Mouse (Mus musculus) myocyte (in vitro differentiated cells): ENCODE data around the gene Bdkrb1. TPM values are rescaled to one million over a fixed set of nuclear protein-coding genes. Genes with fewer than 3 reads are reported as not detected.

ENCODE experiments used
- H3K27me3 ChIP-seq: one replicate; pipeline ENCODE4 v1.6.1; 2011; ENCODE audit not compliant: control insufficient read depth, insufficient read depth, insufficient read length
- H3K36me3 ChIP-seq: one replicate; pipeline ENCODE4 v1.6.1; 2011; ENCODE audit not compliant: control insufficient read depth, insufficient read depth
- H3K4me2 ChIP-seq: one replicate; pipeline ENCODE4 v1.6.1; 2011; ENCODE audit warnings: low read depth, control low read depth
- H3K4me3 ChIP-seq: one replicate; pipeline ENCODE4 v1.5.1; 2011; ENCODE audit warnings: mild to moderate bottlenecking, control low read depth, moderate library complexity
- H3K79me2 ChIP-seq: one replicate; pipeline ENCODE4 v1.6.1; 2011; ENCODE audit not compliant: control insufficient read depth, insufficient read depth
- H3ac ChIP-seq: one replicate; pipeline ENCODE4 v1.6.1; 2011; ENCODE audit not compliant: control insufficient read depth, insufficient read length
- CEBPB ChIP-seq: IDR thresholded peaks from 2 replicates; pipeline ENCODE4 v1.6.1; 2011; ENCODE audit warnings: mild to moderate bottlenecking, moderate library complexity; ENCODE audit not compliant: poor library complexity, insufficient read depth, severe bottlenecking
- E2F4 ChIP-seq: IDR thresholded peaks from one replicate; pipeline ENCODE4 v1.6.1; 2011; ENCODE audit warnings: mild to moderate bottlenecking, control low read depth, moderate library complexity; ENCODE audit not compliant: insufficient read depth
- MAX ChIP-seq: IDR thresholded peaks from one replicate; pipeline ENCODE4 v1.6.1; 2011; ENCODE audit warnings: low read depth, mild to moderate bottlenecking, control low read depth
- MYOD1 ChIP-seq, 3 experiments: IDR thresholded peaks; one replicate each; pipeline ENCODE4 v1.6.1; 2011; ENCODE audit warnings: control low read depth in 2 of 3, low read depth in 2 of 3, mild to moderate bottlenecking in 2 of 3, moderate library complexity in 1 of 3; ENCODE audit not compliant: insufficient read length in 2 of 3, control insufficient read depth in 1 of 3
- MYOG ChIP-seq, 3 experiments: IDR thresholded peaks; one replicate each; pipeline ENCODE4 v1.6.1; 2011; ENCODE audit warnings: control low read depth in 2 of 3, low read depth in 2 of 3, mild to moderate bottlenecking in 2 of 3; ENCODE audit not compliant: insufficient read length in 2 of 3, control insufficient read depth in 1 of 3, insufficient read depth in 1 of 3
- POLR2A ChIP-seq: IDR thresholded peaks from one replicate; pipeline ENCODE4 v1.6.1; 2011; ENCODE audit warnings: low read depth, mild to moderate bottlenecking, control low read depth, moderate library complexity; ENCODE audit not compliant: insufficient read length
- POLR2AphosphoS2 ChIP-seq: IDR thresholded peaks from one replicate; pipeline ENCODE4 v1.6.1; 2011; ENCODE audit warnings: low read depth, control low read depth; ENCODE audit not compliant: insufficient read length
- REST ChIP-seq: IDR thresholded peaks from one replicate; pipeline ENCODE4 v1.6.1; 2011; ENCODE audit warnings: mild to moderate bottlenecking, control low read depth, moderate library complexity; ENCODE audit not compliant: insufficient read depth, insufficient read length
- SRF ChIP-seq: IDR thresholded peaks from one replicate; pipeline ENCODE4 v1.6.1; 2011; ENCODE audit warnings: low read depth; ENCODE audit not compliant: control insufficient read depth, insufficient read length
- TCF12 ChIP-seq: IDR thresholded peaks from one replicate; pipeline ENCODE4 v1.6.1; 2011; ENCODE audit warnings: mild to moderate bottlenecking, control low read depth; ENCODE audit not compliant: poor library complexity, insufficient read depth, severe bottlenecking
- TCF3 ChIP-seq: IDR thresholded peaks from one replicate; pipeline ENCODE4 v1.6.1; 2011; ENCODE audit warnings: low read depth, control low read depth; ENCODE audit not compliant: insufficient read length
- USF1 ChIP-seq: IDR thresholded peaks from one replicate; pipeline ENCODE4 v1.6.1; 2011; ENCODE audit warnings: low read depth, mild to moderate bottlenecking, control low read depth, moderate library complexity
- polyA plus RNA-seq: library from polyadenylated mRNA; unstranded; fragments of >200 nt; fragmentation: generic; extraction: Trizol; gene quantifications from one replicate; pipeline ENCODE4 v1.2.1, GENCODE M21; 2012; ENCODE audit warnings: missing spikeins

Gene Bdkrb1
- polyA plus RNA-seq, 1 experiment, result 1.00 TPM

- Histone ChIP-seq H3ac (no peak overlapping the region), H3K4me2 (peak overlapping the region; percentile 53), H3K4me3 (no peak overlapping the region), H3K36me3 (no peaks in the 10 kb centered on the region), H3K79me2 (no peaks in the 10 kb centered on the region), H3K27me3 (no peaks in the 10 kb centered on the region)
- no peak for TF ChIP-seq SRF
- peak in 1 of 3 experiments; percentile 71 for TF ChIP-seq MYOD1 (IDR thresholded peaks at IDR 0.05; ENCODE audit: control insufficient read depth in 1 of 3, insufficient read length in 2 of 3, low read depth in 2 of 3)
- peak; percentile 32 to 74 (median 49) for TF ChIP-seq MYOG (IDR thresholded peaks at IDR 0.05; ENCODE audit: control insufficient read depth in 1 of 3, insufficient read depth in 1 of 3, insufficient read length in 2 of 3, low read depth in 2 of 3)
- no peak for TF ChIP-seq TCF3
- TF ChIP-seq USF1, result no peak
- TF ChIP-seq POLR2A, result peak; percentile 21
- no peak for TF ChIP-seq E2F4
- TF ChIP-seq POLR2AphosphoS2, result no peak
Observed at GRCm38 (mm10) chr12:105583484-105583883, 19.4 kb upstream of the Bdkrb1 start.

GRCm38 (mm10) chr12:105584851-105585250, 18.0 kb upstream of the Bdkrb1 start:
- H3K4me2 ChIP-seq, result no peak overlapping the region
- H3K27me3 ChIP-seq, result no peaks in the 10 kb centered on the region
- no peak for TF ChIP-seq USF1
- no peak for TF ChIP-seq SRF
- no peak for TF ChIP-seq POLR2AphosphoS2
- TF ChIP-seq E2F4, result no peak
- no peak for TF ChIP-seq MAX
- TF ChIP-seq MYOD1 (IDR thresholded peaks at IDR 0.05; ENCODE audit: control insufficient read depth in 1 of 3, insufficient read length in 2 of 3, low read depth in 2 of 3), result no peak
- TF ChIP-seq MYOG (IDR thresholded peaks at IDR 0.05; ENCODE audit: control insufficient read depth in 1 of 3, insufficient read depth in 1 of 3, insufficient read length in 2 of 3, low read depth in 2 of 3), result no peak
- TF ChIP-seq REST, result no peak
- no peak for TF ChIP-seq TCF12
- TF ChIP-seq CEBPB, result no peak
- TF ChIP-seq POLR2A, result no peak
- TF ChIP-seq TCF3, result no peak
- H3K79me2 ChIP-seq, result no peaks in the 10 kb centered on the region
- H3ac ChIP-seq, result no peak overlapping the region
- no peaks in the 10 kb centered on the region for H3K36me3 ChIP-seq
- no peak overlapping the region for H3K4me3 ChIP-seq

GRCm38 (mm10) chr12:105587526-105587925, 15.4 kb upstream of the Bdkrb1 start:
- no peak for TF ChIP-seq TCF3
- TF ChIP-seq USF1, result no peak
- no peak for TF ChIP-seq SRF
- TF ChIP-seq REST, result no peak
- no peak for TF ChIP-seq POLR2A
- TF ChIP-seq E2F4, result no peak
- no peak for TF ChIP-seq MYOG (IDR thresholded peaks at IDR 0.05; ENCODE audit: control insufficient read depth in 1 of 3, insufficient read depth in 1 of 3, insufficient read length in 2 of 3, low read depth in 2 of 3)
- no peak for TF ChIP-seq MAX
- TF ChIP-seq CEBPB, result no peak
- no peak for TF ChIP-seq MYOD1 (IDR thresholded peaks at IDR 0.05; ENCODE audit: control insufficient read depth in 1 of 3, insufficient read length in 2 of 3, low read depth in 2 of 3)
- no peak for TF ChIP-seq TCF12
- TF ChIP-seq POLR2AphosphoS2, result no peak
- H3K4me2 ChIP-seq, result no peak overlapping the region

GRCm38 (mm10) chr12:105590786-105591185, 12.1 kb upstream of the Bdkrb1 start:
- no peak overlapping the region for H3ac ChIP-seq
- H3K27me3 ChIP-seq, result no peaks in the 10 kb centered on the region
- H3K36me3 ChIP-seq, result no peaks in the 10 kb centered on the region
- TF ChIP-seq POLR2AphosphoS2 (no peak), SRF (no peak), USF1 (no peak)
- H3K4me3 ChIP-seq, result no peak overlapping the region
- H3K4me2 ChIP-seq, result no peak overlapping the region
- no peaks in the 10 kb centered on the region for H3K79me2 ChIP-seq

More at GRCm38 (mm10) chr12:105587526-105587925, 15.4 kb upstream of the Bdkrb1 start:
- Histone ChIP-seq H3K27me3 (no peaks in the 10 kb centered on the region), H3ac (no peak overlapping the region), H3K4me3 (no peak overlapping the region), H3K79me2 (no peaks in the 10 kb centered on the region), H3K36me3 (no peaks in the 10 kb centered on the region)

GRCm38 (mm10) chr12:105592361-105592761, 10.5 kb upstream of the Bdkrb1 start:
- TF ChIP-seq CEBPB (no peak), POLR2AphosphoS2 (no peak), SRF (no peak), MYOD1 (IDR thresholded peaks at IDR 0.05; ENCODE audit: control insufficient read depth in 1 of 3, insufficient read length in 2 of 3, low read depth in 2 of 3) (no peak), MAX (no peak), MYOG (IDR thresholded peaks at IDR 0.05; ENCODE audit: control insufficient read depth in 1 of 3, insufficient read depth in 1 of 3, insufficient read length in 2 of 3, low read depth in 2 of 3) (no peak), USF1 (no peak), POLR2A (no peak), TCF3 (no peak), TCF12 (no peak), E2F4 (no peak), REST (no peak)
- no peaks in the 10 kb centered on the region for H3K36me3 ChIP-seq
- H3K79me2 ChIP-seq, result no peaks in the 10 kb centered on the region
- no peaks in the 10 kb centered on the region for H3K27me3 ChIP-seq
- H3K4me3 ChIP-seq, result no peak overlapping the region
- H3K4me2 ChIP-seq, result no peak overlapping the region
- H3ac ChIP-seq, result no peak overlapping the region
